Mouse (Mus musculus) lung, embryonic 16.5 days (tissue): ENCODE data around the gene Vsnl1. TPM values are rescaled to one million over a fixed set of nuclear protein-coding genes. Genes with fewer than 3 reads are reported as not detected.

ENCODE experiments used
- ATAC-seq: fragments of 200-750 bp; cut with Nextera tagmentation; 2 replicates; pipeline ENCODE4 v1.8.0; 2017; ENCODE audit warnings: low read depth, mild to moderate bottlenecking, moderate library complexity
- H3K27ac ChIP-seq: fragments of 300-500 bp; sonication (generic); 2 replicates; pipeline ENCODE4 v1.5.1; 2014; ENCODE audit warnings: mild to moderate bottlenecking, control low read depth, low read length
- H3K27me3 ChIP-seq: fragments of 300-500 bp; sonication (generic); 2 replicates; pipeline ENCODE4 v1.6.1; 2014; ENCODE audit warnings: low read depth, low read length, mixed read lengths; ENCODE audit not compliant: control insufficient read depth, insufficient read depth
- H3K36me3 ChIP-seq: fragments of 300-500 bp; sonication (generic); 2 replicates; pipeline ENCODE4 v1.6.1; 2014; ENCODE audit warnings: low read length; ENCODE audit not compliant: control insufficient read depth, insufficient read depth
- H3K4me1 ChIP-seq: fragments of 300-500 bp; sonication (generic); replicated peaks from 2 replicates; pipeline ENCODE4 v1.6.1; 2014; ENCODE audit warnings: low read length, mixed read lengths; ENCODE audit not compliant: control insufficient read depth, insufficient read depth
- H3K4me2 ChIP-seq: fragments of 300-500 bp; sonication (generic); 2 replicates; pipeline ENCODE4 v1.6.1; 2014; ENCODE audit warnings: low read depth, low read length, control low read depth
- H3K4me3 ChIP-seq: fragments of 300-500 bp; sonication (generic); 2 replicates; pipeline ENCODE4 v1.5.1; 2014; ENCODE audit warnings: mild to moderate bottlenecking, low read length, control low read depth
- H3K9ac ChIP-seq: fragments of 300-500 bp; sonication (generic); 2 replicates; pipeline ENCODE4 v1.6.1; 2014; ENCODE audit warnings: low read length, control low read depth
- H3K9me3 ChIP-seq: fragments of 300-500 bp; sonication (generic); 2 replicates; pipeline ENCODE4 v1.6.1; 2016; ENCODE audit warnings: low read length; ENCODE audit not compliant: control insufficient read depth
- WGBS: fragments of 180-500 bp; shearing (Covaris S2); extraction: QIAGEN DNeasy Blood & Tissue Kit; methylation state at CpG from one replicate; pipeline ENCODE4 v1.1.7; 2014; 5-methylcytosine and 5-hydroxymethylcytosine counted together
- microRNA-seq: library from miRNA; unstranded; fragments of <30 nt; microRNA quantifications from one replicate; pipeline ENCODE4, GENCODE M21; 2016
- polyA plus RNA-seq: library from polyadenylated mRNA; unstranded; fragments of >200 nt; fragmentation: Nextera tagmentation; extraction: Ambion mirVana; gene quantifications from 2 replicates; pipeline ENCODE4 v1.2.1, GENCODE M21; 2015

Gene Vsnl1
- polyA plus RNA-seq, 1 experiment from 2014 or later = 7.1 TPM

DNA sequence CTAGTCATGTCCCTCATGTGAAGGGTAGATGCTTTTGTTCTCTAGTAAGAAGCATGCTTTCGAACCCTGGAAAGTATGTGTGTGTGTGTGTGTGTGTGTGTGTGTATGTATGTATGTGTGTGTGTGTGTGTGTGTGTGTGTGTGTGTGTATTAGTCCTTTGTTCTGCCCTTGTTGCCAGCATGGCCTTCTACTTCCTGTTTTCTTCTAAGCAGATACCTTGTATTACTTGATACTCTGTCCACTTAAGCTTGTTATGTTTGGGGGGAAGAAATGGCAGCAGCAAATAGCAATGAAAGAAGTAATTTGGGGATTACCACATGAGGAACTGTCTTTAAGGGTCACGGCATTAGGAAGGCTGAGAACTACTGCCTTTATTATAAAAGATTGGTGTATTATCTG lies 159.8 kb downstream of the Vsnl1 start:
- no peak overlapping the region for H3K4me2 ChIP-seq
- 92% methylated on average over 2 of the region's 2 CpGs for WGBS
- H3K36me3 ChIP-seq = peaks cover 30% of the 10 kb centered on the region
- no peak overlapping the region for H3K27ac ChIP-seq
- H3K4me3 ChIP-seq = no peak overlapping the region
- no peak for ATAC-seq
- no peaks in the 10 kb centered on the region for H3K9me3 ChIP-seq
- H3K9ac ChIP-seq = no peak overlapping the region
- H3K4me1 ChIP-seq = no peaks in the 10 kb centered on the region
- H3K27me3 ChIP-seq = no peaks in the 10 kb centered on the region

Small RNA genes lying within 50 kb of the gene (microRNA-seq; reads per million reads assigned to microRNA genes)
- gene Mir7675 = not detected

Other genes with a start within 250 kb of the Vsnl1 start
- gene Msgn1, start 227.6 kb downstream of the Vsnl1 start, polyA plus RNA-seq = not detected in 2 replicates
- 8.5 and 11.7 TPM in 2 replicates for gene Gen1, start 170.8 kb downstream of the Vsnl1 start, polyA plus RNA-seq
- 139 and 143 TPM in 2 replicates for gene Smc6, start 170.7 kb downstream of the Vsnl1 start, polyA plus RNA-seq
- 0.54 and 0.65 TPM in 2 replicates for gene Rad51ap2, start 19.5 kb upstream of the Vsnl1 start, polyA plus RNA-seq